Mouse (Mus musculus) hematopoietic multipotent progenitor cell, adult 10-12 weeks (in vitro differentiated cells): ENCODE results near the gene S100a14. TPM values are rescaled to one million over a fixed set of nuclear protein-coding genes. Genes with fewer than 3 reads are reported as not detected.

Source experiments
- polyA plus RNA-seq: library from polyadenylated mRNA; stranded (reverse); fragments of >175 nt; gene quantifications from 2 replicates; pipeline ENCODE4 v1.2.3, GENCODE M21; 2012; ENCODE audit warnings: low replicate concordance

Gene S100a14
- 0.18 TPM in 2 replicates for polyA plus RNA-seq

DNA sequence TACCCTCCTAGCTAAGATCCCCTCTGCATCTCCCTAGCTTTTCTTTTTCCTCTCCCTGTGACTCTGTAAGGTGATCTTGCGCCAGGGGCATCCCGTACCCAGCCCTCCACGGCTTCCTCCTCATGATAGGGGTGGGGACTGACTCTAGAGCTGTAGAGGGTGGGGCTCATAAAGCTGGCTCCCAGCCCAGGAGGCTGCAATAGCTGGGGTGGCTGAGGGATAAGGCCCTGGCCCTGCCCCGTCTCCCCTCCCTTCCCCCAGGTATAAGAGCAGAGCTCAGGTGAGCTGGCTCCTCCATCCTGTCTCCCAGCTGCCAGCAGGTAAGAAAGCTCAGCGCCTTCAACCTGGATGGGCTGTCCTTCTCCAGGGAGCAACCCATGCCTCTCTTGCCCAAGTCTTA, at the start of gene S100a14:
Gene S100a14, plus strand, starts transcription at position 277 of the 400 bp plus-strand sequence.

DNA sequence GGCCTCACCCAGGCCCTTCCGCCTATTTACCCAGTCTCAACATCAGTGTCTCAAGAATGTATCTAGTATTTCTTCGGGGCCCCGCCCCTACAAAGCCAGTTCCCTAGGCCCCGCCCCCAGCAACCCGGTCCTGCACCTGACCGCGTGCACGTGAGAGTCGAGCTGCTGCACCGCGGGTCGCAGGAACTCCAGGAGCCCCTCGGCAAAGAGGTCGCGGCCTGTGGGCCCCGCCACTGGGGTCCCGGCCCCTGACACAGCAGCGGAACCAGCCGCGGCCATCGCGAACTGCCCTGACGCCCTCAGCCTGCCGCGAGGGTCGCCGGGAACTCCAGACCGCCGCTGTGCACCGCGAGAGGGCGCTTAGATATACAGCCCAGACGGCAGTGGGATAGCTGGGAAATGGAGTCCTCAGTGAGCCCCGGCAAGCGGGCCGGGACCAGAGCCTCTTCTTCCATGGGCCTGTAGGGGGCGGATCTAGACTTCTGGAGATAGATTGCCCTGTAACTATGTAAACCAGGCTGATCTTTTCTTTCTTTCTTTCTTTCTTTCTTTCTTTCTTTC, 35.9 kb upstream of the S100a14 start, which contains the start of gene Snapin:
Gene Snapin, minus strand, starts transcription at position 338 of the 561 bp plus-strand sequence.

DNA sequence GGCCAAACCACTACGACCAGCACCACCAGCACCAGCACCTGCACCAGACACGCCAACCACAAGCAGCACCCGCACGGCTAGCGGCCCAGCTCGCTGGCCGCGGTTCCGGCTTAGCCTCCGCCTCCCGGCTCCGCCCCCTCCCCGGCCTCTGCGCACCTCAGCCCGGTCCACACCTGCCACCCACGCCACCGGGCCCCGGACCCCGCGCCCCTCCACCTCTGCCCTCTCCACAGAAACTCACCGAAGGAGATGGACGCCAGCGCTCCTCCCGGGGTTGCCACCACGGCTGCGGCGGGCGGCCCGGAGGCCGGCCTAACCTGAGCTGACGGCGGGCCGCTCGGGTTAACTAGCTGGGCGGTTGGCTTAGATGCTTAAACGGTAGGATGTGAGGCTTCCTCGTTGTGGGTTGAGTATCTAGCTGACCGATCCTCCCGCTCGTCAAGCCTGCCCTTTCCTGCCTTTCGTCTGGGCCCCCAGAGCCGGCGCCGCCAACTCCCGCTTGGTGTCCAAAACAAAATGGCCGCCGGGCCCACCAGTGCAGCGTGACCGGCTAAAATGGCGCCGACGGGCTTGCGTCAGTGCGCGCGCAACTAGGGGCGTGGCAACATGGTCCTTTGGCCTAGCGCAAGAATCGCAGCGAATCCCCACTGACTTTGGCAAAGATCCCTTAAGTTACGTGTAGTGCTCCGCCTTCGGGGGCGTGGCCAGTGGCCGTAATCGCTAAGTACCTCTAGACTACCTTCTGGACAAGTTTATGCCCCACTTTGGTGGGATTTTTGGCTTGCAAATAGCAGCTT, 17.5 kb upstream of the S100a14 start, which contains the start of gene Chtop:
Gene Chtop, minus strand, starts transcription at position 549 of the 797 bp plus-strand sequence.

GRCm38 (mm10) chr3:90513796-90514590, 12.7 kb upstream of the S100a14 start, which contains the start of the genes S100a1 and S100a13:
Gene S100a1 (minus strand): TSS chr3:90514392.
Gene S100a13 (plus strand): TSS chr3:90514435.

DNA sequence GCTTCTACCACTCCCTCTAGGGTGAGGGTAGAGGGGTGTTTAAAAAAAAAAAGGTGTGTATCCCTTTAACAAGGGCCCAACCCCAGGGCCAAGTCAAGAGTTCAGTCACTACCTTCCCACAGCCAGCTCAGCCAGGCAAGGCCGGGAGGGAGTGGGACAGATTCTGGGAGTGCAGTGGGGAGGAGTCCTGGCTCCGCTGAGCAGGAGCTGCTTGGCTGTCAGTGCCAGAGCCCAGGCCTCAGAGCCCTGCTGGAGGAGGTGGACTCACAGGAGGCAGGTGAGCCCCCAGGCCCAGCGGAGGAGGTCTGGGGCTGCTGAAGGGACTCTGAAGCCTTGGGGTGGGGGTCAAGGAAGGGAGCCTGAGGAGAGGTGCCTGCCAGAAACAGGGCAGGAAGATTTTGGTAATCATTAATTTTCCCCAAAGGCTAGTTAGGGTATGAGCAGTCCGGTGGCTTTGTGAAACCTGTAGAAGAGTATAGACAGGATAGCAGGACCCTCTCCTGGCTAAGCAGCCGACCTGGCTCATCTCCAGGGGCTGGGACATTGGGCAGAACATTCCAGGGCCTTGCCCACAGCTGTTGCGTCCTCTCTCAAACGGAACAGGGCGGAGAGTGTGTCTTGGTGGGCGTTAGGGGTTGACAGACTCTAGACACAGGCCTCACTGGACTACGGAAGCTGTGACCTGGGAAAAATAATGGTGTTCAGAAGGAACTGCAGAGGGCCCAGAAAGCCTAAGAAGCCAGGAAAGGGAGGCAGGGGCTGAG, 10.7 kb downstream of the S100a14 start, which contains the start of gene S100a16:
Gene S100a16, plus strand, starts transcription at position 114 of the 764 bp plus-strand sequence.

DNA sequence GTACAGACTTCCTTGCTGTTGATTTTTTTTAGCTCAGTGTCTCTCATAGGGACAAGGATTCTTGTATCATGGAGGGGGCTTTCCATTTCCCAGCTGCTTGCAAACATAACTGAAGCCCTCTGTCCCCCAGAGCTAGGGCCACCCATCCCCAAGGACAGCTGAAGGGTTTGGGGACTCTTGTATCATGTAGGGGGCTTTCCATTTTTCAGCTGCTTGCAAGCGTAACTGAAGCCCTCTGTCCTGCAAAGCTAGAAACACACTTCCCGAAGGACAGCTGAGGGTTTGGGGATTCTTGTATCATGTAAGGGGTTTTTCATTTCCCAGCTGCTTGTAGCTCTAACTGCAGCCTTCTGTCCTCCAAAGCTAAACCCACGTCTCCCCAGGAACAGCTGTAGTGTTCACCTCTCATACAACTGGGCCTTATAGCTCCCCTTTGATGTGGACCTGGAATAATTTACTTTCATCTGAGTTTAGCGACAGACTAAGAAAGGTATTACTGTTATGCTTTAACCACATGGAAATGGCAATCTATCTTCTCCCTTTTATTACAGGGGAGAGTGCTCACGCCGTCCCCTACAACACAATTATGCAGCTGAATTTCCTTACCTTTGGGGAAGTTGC, 33.5 kb downstream of the S100a14 start, which contains the start of gene S100a3:
Gene S100a3, plus strand, starts transcription at position 571 of the 621 bp plus-strand sequence.

Other genes starting within 250 kb of the S100a14 start
- 5.7 and 10.3 TPM in 2 replicates for gene Gatad2b, start 233.7 kb upstream of the S100a14 start, polyA plus RNA-seq
- gene Slc27a3, start 136.9 kb upstream of the S100a14 start, polyA plus RNA-seq = 2.6 and 4.0 TPM in 2 replicates
- 27.3 and 32.4 TPM in 2 replicates for gene Ints3, start 93.2 kb upstream of the S100a14 start, polyA plus RNA-seq
- 0.16 and 1.8 TPM in 2 replicates for gene Npr1, start 61.0 kb upstream of the S100a14 start, polyA plus RNA-seq
- 6.0 and 9.8 TPM in 2 replicates for gene Ilf2, start 50.7 kb upstream of the S100a14 start, polyA plus RNA-seq
- 5.7 and 5.9 TPM in 2 replicates for gene Snapin, start 35.8 kb upstream of the S100a14 start, polyA plus RNA-seq
- gene Chtop, start 17.4 kb upstream of the S100a14 start, polyA plus RNA-seq = 75.5 and 121 TPM in 2 replicates
- 8.5 and 9.8 TPM in 2 replicates for gene S100a1, start 12.5 kb upstream of the S100a14 start, polyA plus RNA-seq
- 8.5 TPM in 2 replicates for gene S100a13, start 12.4 kb upstream of the S100a14 start, polyA plus RNA-seq
- 0.38 and 1.0 TPM in 2 replicates for gene S100a16, start 10.4 kb downstream of the S100a14 start, polyA plus RNA-seq
- 0.38 TPM in 1 of 2 replicates, not detected in the other for gene S100a3, start 33.7 kb downstream of the S100a14 start, polyA plus RNA-seq
- gene S100a2, start 63.4 kb downstream of the S100a14 start, polyA plus RNA-seq = not detected in 2 replicates
- not detected in 2 replicates for gene Gm42674, start 75.0 kb downstream of the S100a14 start, polyA plus RNA-seq
- 8.1 and 14.2 TPM in 2 replicates for gene S100a4, start 76.9 kb downstream of the S100a14 start, polyA plus RNA-seq
- gene S100a5, start 81.7 kb downstream of the S100a14 start, polyA plus RNA-seq = not detected in 2 replicates
- gene S100a6, start 86.0 kb downstream of the S100a14 start, polyA plus RNA-seq = 18.8 and 73.6 TPM in 2 replicates
- gene S100a7a, start 127.2 kb downstream of the S100a14 start, polyA plus RNA-seq = 0.12 TPM in 1 of 2 replicates, not detected in the other
- gene S100a8, start 142.1 kb downstream of the S100a14 start, polyA plus RNA-seq = 30.7 and 39.3 TPM in 2 replicates
- 130 and 140 TPM in 2 replicates for gene S100a9, start 168.9 kb downstream of the S100a14 start, polyA plus RNA-seq
- gene Pglyrp4, start 200.1 kb downstream of the S100a14 start, polyA plus RNA-seq = 0.09 TPM in 1 of 2 replicates, not detected in the other